Mouse (Mus musculus) embryonic fibroblast, embryonic 13.5 days (primary cell): ENCODE results near the gene Tspo2.

Experiments
- CTCF ChIP-seq: IDR thresholded peaks from 2 replicates; pipeline ENCODE4 v1.5.1; 2011; ENCODE audit warnings: mild to moderate bottlenecking, control low read depth, low read length, moderate library complexity, borderline replicate concordance; ENCODE audit not compliant: insufficient read depth
- POLR2A ChIP-seq: IDR thresholded peaks from 2 replicates; pipeline ENCODE4 v1.6.1; 2011; ENCODE audit warnings: low read depth, mild to moderate bottlenecking, control low read depth, low read length, moderate library complexity

DNA sequence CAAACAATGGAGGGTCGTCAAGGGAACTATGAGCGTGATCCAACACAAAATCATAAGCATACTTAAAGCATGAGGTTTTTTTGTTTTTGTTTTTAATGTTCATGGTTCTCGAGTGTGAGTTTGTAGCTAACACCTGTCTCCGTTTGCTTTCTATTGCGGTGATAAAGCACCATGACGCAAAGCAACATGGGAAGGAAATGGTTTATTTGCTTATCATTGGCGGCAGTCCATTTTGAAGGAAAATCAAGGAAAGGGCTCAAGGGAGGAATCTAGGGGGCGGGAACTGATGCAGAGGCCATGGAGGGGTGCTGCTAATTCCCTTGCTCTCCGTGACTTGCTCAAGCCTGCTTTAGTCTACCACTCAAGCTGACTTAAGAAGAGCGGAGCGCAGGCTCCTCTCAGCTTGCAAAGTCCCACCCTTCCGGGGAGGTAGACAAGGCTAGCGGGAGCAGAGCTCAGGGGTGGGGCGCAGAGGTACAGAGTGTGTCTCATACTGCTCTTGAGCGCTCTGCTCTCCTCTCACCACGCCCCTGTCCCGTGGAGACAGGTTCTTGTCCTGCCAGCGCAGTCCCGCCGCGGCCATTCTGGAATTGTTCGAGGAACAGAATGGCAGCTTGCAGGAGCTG lies 15.6 kb upstream of the Tspo2 start:
- TF ChIP-seq POLR2A (no peak), CTCF (no peak)
